Mouse (Mus musculus): ENCODE results near the gene Pnn.

GRCm38 (mm10) chr12:59039162-59039970 lies 27.3 kb upstream of the Pnn start:
- no peak for TF ChIP-seq GATA1 (IDR thresholded peaks at IDR 0.05; ENCODE audit: borderline replicate concordance, low read length)
- TF ChIP-seq FLI1 (IDR thresholded peaks at IDR 0.05; ENCODE audit: low read length) = no peak

Data from megakaryocyte, embryonic 14.5 days (primary cell).